Mouse (Mus musculus): ENCODE measurements around the gene Wrnip1.

DNA sequence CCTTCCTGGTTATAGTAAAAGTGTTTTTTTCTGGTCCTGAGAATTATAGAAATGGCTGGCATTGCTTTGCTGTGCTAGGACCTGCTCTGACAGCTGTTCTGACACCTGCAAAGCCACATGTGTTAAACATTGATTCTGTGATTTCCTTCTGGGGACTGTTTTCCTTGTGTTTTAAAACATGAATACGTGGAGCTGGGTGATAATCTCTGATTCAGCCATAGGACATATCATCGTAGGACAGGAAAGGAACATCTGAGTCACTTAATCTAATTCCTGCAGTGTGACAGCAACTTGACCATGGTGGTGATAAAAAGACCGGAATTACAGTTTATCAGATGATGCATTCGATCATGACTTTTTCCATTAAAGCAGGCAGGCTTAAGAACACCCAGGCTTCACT lies 27.0 kb downstream of the Wrnip1 start:
- TF ChIP-seq CTCF (IDR thresholded peaks at IDR 0.05; ENCODE audit: extremely low read depth, insufficient read depth, insufficient read length, insufficient replicate concordance) (no peak), POLR2A (IDR thresholded peaks at IDR 0.05; ENCODE audit: low read depth, low read length) (no peak)

Measured in spleen, adult 2 months (tissue).